Mouse (Mus musculus): ENCODE data around the gene Dvl1. TPM values are rescaled to one million over a fixed set of nuclear protein-coding genes. Genes with fewer than 3 reads are reported as not detected.
A peak's percentile ranks its signal among the peaks of the same experiment; 100 is the strongest.

The Dvl1 gene
- 6.3 and 6.6 TPM in 2 replicates for polyA plus RNA-seq (2014; fragmentation: Nextera tagmentation; extraction: Ambion mirVana)

GRCm38 (mm10) chr4:155846871-155847578 is at the start of gene Dvl1:
Gene Dvl1, plus strand, starts transcription at chr4:155847402.
- no peaks in the 10 kb centered on the region for H3K9me3 ChIP-seq (ENCODE audit: control insufficient read depth, low read depth, low read length)
- H3K27me3 ChIP-seq (ENCODE audit: control insufficient read depth, insufficient read depth, low read length) = no peaks in the 10 kb centered on the region
- H3K4me3 ChIP-seq (ENCODE audit: low read depth, low read length) = peak within 1 kb of the TSS; percentile 67
- peak within 1 kb of the TSS; percentile 34; the same call in 1 of the 2 replicates for H3K27ac ChIP-seq (ENCODE audit: low read length)
- H3K4me2 ChIP-seq (replicated peaks; ENCODE audit: low read depth, low read length) = peak within 1 kb of the TSS; percentile 92
- peak within 1 kb of the TSS; percentile 86 for H3K9ac ChIP-seq (replicated peaks; ENCODE audit: low read depth, low read length)
- H3K36me3 ChIP-seq (ENCODE audit: control insufficient read depth, insufficient read depth, low read length) = peaks cover 10% of the 10 kb centered on the region; the same call in 1 of the 2 replicates
- peaks cover 19% of the 10 kb centered on the region for H3K4me1 ChIP-seq (ENCODE audit: control insufficient read depth, insufficient read depth, low read length)
- WGBS = 3% methylated on average over 60 of the region's 65 CpGs
- peak; percentile 93 for ATAC-seq (ENCODE audit: insufficient number of reproducible peaks, insufficient read depth, low FRiP score, low read depth)

DNA sequence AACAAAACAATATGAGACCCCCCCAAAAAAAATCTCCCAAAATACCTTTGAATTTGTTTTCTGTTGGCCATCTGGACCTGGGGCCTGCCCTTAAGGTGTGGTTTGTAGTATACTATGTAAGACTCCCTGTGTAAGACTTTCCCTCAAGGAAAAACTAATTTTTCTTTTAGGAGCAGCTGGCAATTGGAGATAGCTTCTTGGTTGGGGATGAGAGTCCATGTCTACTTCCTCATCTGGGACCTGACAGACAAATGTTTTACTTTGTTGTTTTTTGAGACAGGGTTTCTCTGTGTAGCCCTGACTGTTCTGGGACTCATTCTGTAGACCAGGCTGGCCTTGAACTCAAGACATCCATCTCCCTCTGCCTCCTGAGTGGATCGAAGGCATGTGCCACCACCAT is 45.1 kb upstream of the Dvl1 start:
- no peak for ATAC-seq (ENCODE audit: insufficient number of reproducible peaks, insufficient read depth, low FRiP score, low read depth)
- WGBS = 94% methylated on average over 1 of the region's 1 CpGs
- H3K27ac ChIP-seq (ENCODE audit: low read length) = no peak overlapping the region
- H3K27me3 ChIP-seq (ENCODE audit: control insufficient read depth, insufficient read depth, low read length) = no peaks in the 10 kb centered on the region
- peaks cover 10% of the 10 kb centered on the region; the same call in 1 of the 2 replicates for H3K4me1 ChIP-seq (ENCODE audit: control insufficient read depth, insufficient read depth, low read length)
- H3K36me3 ChIP-seq (ENCODE audit: control insufficient read depth, insufficient read depth, low read length) = peaks cover 13% of the 10 kb centered on the region; the same call in 1 of the 2 replicates
- no peak overlapping the region for H3K9ac ChIP-seq (replicated peaks; ENCODE audit: low read depth, low read length)
- H3K9me3 ChIP-seq (ENCODE audit: control insufficient read depth, low read depth, low read length) = no peaks in the 10 kb centered on the region
- H3K4me3 ChIP-seq (ENCODE audit: low read depth, low read length) = no peak overlapping the region
- H3K4me2 ChIP-seq (replicated peaks; ENCODE audit: low read depth, low read length) = no peak overlapping the region

- peak within 1 kb of the TSS; percentile 81 for H3K4me2 ChIP-seq (replicated peaks; ENCODE audit: low read depth, low read length)
- 6% methylated on average over 12 of the region's 12 CpGs for WGBS
- no peaks in the 10 kb centered on the region for H3K27me3 ChIP-seq (ENCODE audit: control insufficient read depth, insufficient read depth, low read length)
- no peaks in the 10 kb centered on the region for H3K9me3 ChIP-seq (ENCODE audit: control insufficient read depth, low read depth, low read length)
- ATAC-seq (ENCODE audit: insufficient number of reproducible peaks, insufficient read depth, low FRiP score, low read depth) = peak; percentile 50
- H3K36me3 ChIP-seq (ENCODE audit: control insufficient read depth, insufficient read depth, low read length) = peaks cover 21% of the 10 kb centered on the region; the same call in 1 of the 2 replicates
- H3K4me1 ChIP-seq (ENCODE audit: control insufficient read depth, insufficient read depth, low read length) = peaks cover 10% of the 10 kb centered on the region; the same call in 1 of the 2 replicates
- peak within 1 kb of the TSS; percentile 96 for H3K4me3 ChIP-seq (ENCODE audit: low read depth, low read length)
- peak within 1 kb of the TSS; percentile 77 for H3K9ac ChIP-seq (replicated peaks; ENCODE audit: low read depth, low read length)
- H3K27ac ChIP-seq (ENCODE audit: low read length) = peak within 1 kb of the TSS; percentile 71
These were observed 44.4 kb upstream of the Dvl1 start, which contains the start of gene Mrpl20 for GRCm38 (mm10) chr4:155802741-155803339. Gene Mrpl20, plus strand, starts transcription at chr4:155802878.

- H3K27ac ChIP-seq (ENCODE audit: low read length) = peak overlapping the region; percentile 71
- H3K4me2 ChIP-seq (replicated peaks; ENCODE audit: low read depth, low read length) = peak overlapping the region; percentile 81
- peak; percentile 97 for ATAC-seq (ENCODE audit: insufficient number of reproducible peaks, insufficient read depth, low FRiP score, low read depth)
- H3K9me3 ChIP-seq (ENCODE audit: control insufficient read depth, low read depth, low read length) = no peaks in the 10 kb centered on the region
- peaks cover 10% of the 10 kb centered on the region; the same call in 1 of the 2 replicates for H3K4me1 ChIP-seq (ENCODE audit: control insufficient read depth, insufficient read depth, low read length)
- H3K36me3 ChIP-seq (ENCODE audit: control insufficient read depth, insufficient read depth, low read length) = peaks cover 27% of the 10 kb centered on the region
- H3K27me3 ChIP-seq (ENCODE audit: control insufficient read depth, insufficient read depth, low read length) = no peaks in the 10 kb centered on the region
- WGBS = under 1% methylated on average over 56 of the region's 58 CpGs
- H3K4me3 ChIP-seq (ENCODE audit: low read depth, low read length) = peak overlapping the region; percentile 96
- H3K9ac ChIP-seq (replicated peaks; ENCODE audit: low read depth, low read length) = peak overlapping the region; percentile 77
These were observed 43.7 kb upstream of the Dvl1 start for GRCm38 (mm10) chr4:155803340-155804041.

DNA sequence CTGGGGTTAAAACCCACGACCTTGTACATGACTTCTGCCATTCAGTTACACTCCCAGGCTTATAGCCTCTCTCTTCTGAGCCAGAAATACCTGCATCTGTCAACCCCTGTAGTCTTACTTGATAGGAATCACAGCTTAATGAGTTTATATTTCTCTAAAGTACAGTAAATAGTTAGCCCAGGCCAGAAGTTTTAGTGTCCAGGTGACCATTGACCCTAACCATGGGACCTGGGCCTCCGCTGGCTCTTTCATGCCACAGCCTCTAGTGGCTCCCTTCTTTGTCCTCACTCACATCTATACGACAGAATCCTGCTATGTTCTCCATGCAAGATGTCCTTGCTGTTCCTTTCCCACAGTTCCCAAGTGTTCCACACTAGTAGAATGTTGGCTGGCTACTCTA is 39.4 kb upstream of the Dvl1 start:
- WGBS = 90% methylated on average over 3 of the region's 3 CpGs
- Histone ChIP-seq H3K36me3 (ENCODE audit: control insufficient read depth, insufficient read depth, low read length) (peaks cover 49% of the 10 kb centered on the region), H3K4me3 (ENCODE audit: low read depth, low read length) (no peak overlapping the region)

GRCm38 (mm10) chr4:155811929-155812664 is 35.1 kb upstream of the Dvl1 start, which contains the start of gene Ccnl2:
Gene Ccnl2, plus strand, starts transcription at chr4:155812489.
- H3K9ac ChIP-seq (replicated peaks; ENCODE audit: low read depth, low read length) = peak within 1 kb of the TSS; percentile 100
- H3K4me2 ChIP-seq (replicated peaks; ENCODE audit: low read depth, low read length) = peak within 1 kb of the TSS; percentile 91
- ATAC-seq (ENCODE audit: insufficient number of reproducible peaks, insufficient read depth, low FRiP score, low read depth) = peak; percentile 98
- H3K36me3 ChIP-seq (ENCODE audit: control insufficient read depth, insufficient read depth, low read length) = peaks cover 62% of the 10 kb centered on the region
- 0 out of 2 replicates have a peak, but pooled peaks cover 16% of the 10 kb centered on the region for H3K4me1 ChIP-seq (ENCODE audit: control insufficient read depth, insufficient read depth, low read length)
- WGBS = under 1% methylated on average over 59 of the region's 60 CpGs
- H3K4me3 ChIP-seq (ENCODE audit: low read depth, low read length) = peak within 1 kb of the TSS; percentile 100
- H3K9me3 ChIP-seq (ENCODE audit: control insufficient read depth, low read depth, low read length) = no peaks in the 10 kb centered on the region
- H3K27ac ChIP-seq (ENCODE audit: low read length) = peak within 1 kb of the TSS; percentile 93
- H3K27me3 ChIP-seq (ENCODE audit: control insufficient read depth, insufficient read depth, low read length) = no peaks in the 10 kb centered on the region

More for the DNA sequence above, 39.4 kb upstream of the Dvl1 start:
- Histone ChIP-seq H3K9me3 (ENCODE audit: control insufficient read depth, low read depth, low read length) (no peaks in the 10 kb centered on the region), H3K4me1 (ENCODE audit: control insufficient read depth, insufficient read depth, low read length) (peaks cover 10% of the 10 kb centered on the region; the same call in 1 of the 2 replicates), H3K9ac (replicated peaks; ENCODE audit: low read depth, low read length) (no peak overlapping the region), H3K4me2 (replicated peaks; ENCODE audit: low read depth, low read length) (no peak overlapping the region), H3K27me3 (ENCODE audit: control insufficient read depth, insufficient read depth, low read length) (no peaks in the 10 kb centered on the region), H3K27ac (ENCODE audit: low read length) (no peak overlapping the region)
- ATAC-seq (ENCODE audit: insufficient number of reproducible peaks, insufficient read depth, low FRiP score, low read depth) = no peak

DNA sequence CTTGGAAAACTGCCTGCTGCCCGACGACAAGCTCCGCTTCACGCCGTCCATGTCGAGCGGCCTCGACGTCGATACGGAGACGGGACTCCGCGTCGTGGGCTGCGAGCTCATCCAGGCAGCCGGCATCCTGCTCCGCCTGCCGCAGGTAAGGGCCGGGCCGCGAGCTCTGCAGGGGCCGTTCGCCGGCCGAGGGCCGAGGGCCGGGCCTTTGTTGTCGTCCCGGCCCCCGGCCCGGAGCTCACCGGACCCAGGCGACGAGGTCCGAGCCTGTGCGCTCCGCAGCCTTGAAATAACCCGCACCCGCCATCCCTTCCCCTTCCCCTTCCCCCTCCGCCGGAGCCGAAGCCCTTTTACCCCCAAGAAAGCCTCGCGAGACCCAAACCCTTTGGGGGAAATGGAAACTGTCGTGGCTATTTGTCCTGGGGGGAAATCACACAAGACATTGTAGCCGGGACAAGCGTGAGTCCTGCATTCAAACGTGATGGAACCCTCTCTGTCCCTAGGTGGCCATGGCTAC is 34.5 kb upstream of the Dvl1 start:
- H3K9me3 ChIP-seq (ENCODE audit: control insufficient read depth, low read depth, low read length) = no peaks in the 10 kb centered on the region
- H3K4me1 ChIP-seq (ENCODE audit: control insufficient read depth, insufficient read depth, low read length) = 0 out of 2 replicates have a peak, but pooled peaks cover 16% of the 10 kb centered on the region
- H3K9ac ChIP-seq (replicated peaks; ENCODE audit: low read depth, low read length) = peak overlapping the region; percentile 100
- peak; percentile 8; the same call in 1 of the 2 replicates for ATAC-seq (ENCODE audit: insufficient number of reproducible peaks, insufficient read depth, low FRiP score, low read depth)
- WGBS = 2% methylated on average over 49 of the region's 49 CpGs
- H3K4me3 ChIP-seq (ENCODE audit: low read depth, low read length) = peak overlapping the region; percentile 100
- peak overlapping the region; percentile 93 for H3K27ac ChIP-seq (ENCODE audit: low read length)
- peaks cover 62% of the 10 kb centered on the region for H3K36me3 ChIP-seq (ENCODE audit: control insufficient read depth, insufficient read depth, low read length)
- peak overlapping the region; percentile 91 for H3K4me2 ChIP-seq (replicated peaks; ENCODE audit: low read depth, low read length)
- H3K27me3 ChIP-seq (ENCODE audit: control insufficient read depth, insufficient read depth, low read length) = no peaks in the 10 kb centered on the region
